Mouse (Mus musculus): ENCODE measurements at regions not wholly inside any gene's neighbourhood (a gene's known extent, or its start where the extent isn't known, plus 50 kb on each side); places are given as distances from the start of the nearest gene placed in this dataset.
"Not testable (repeated sequence)": the region's sequence is repeated elsewhere in the genome, so short reads cannot be mapped to it uniquely, and the experiment has no call there.

- DNase-seq (ENCODE audit: low read depth, low spot score), result no peak
Observed at GRCm38 (mm10) chr5:14309981-14310380, 204.7 kb upstream of the Pclo start.

- no peak for DNase-seq (ENCODE audit: low read depth, low spot score)
Observed at GRCm38 (mm10) chr5:14311729-14312128, 203.0 kb upstream of the Pclo start.

GRCm38 (mm10) chr5:14320216-14320615 is 194.5 kb upstream of the Pclo start:
- DNase-seq (ENCODE audit: low read depth, low spot score), result no peak

GRCm38 (mm10) chr5:14322000-14322399 is 192.7 kb upstream of the Pclo start:
- no peak for DNase-seq (ENCODE audit: low read depth, low spot score)

GRCm38 (mm10) chr5:14360446-14360845 is 154.3 kb upstream of the Pclo start:
- DNase-seq (ENCODE audit: low read depth, low spot score), result no peak

- peak; percentile 39 for DNase-seq (ENCODE audit: low read depth, low spot score)
Observed at GRCm38 (mm10) chr5:14389184-14389890, 125.4 kb upstream of the Pclo start.

- DNase-seq (ENCODE audit: low read depth, low spot score), result no peak
Observed at GRCm38 (mm10) chr5:14391793-14392192, 122.9 kb upstream of the Pclo start.

GRCm38 (mm10) chr5:14403381-14403780 is 111.3 kb upstream of the Pclo start:
- not testable (repeated sequence) for DNase-seq (ENCODE audit: low read depth, low spot score)

GRCm38 (mm10) chr5:14404344-14404743 is 110.4 kb upstream of the Pclo start:
- DNase-seq (ENCODE audit: low read depth, low spot score), result no peak

GRCm38 (mm10) chr5:14415234-14415862 is 99.4 kb upstream of the Pclo start:
- no peak for DNase-seq (ENCODE audit: low read depth, low spot score)

GRCm38 (mm10) chr5:14453082-14453481 is 61.6 kb upstream of the Pclo start:
- DNase-seq (ENCODE audit: low read depth, low spot score), result no peak

All from retina, adult 2 months (tissue).